Mouse (Mus musculus) neural tube, embryonic 13.5 days (tissue): Measurements from ENCODE around the gene Lrmda. TPM values are rescaled to one million over a fixed set of nuclear protein-coding genes. Genes with fewer than 3 reads are reported as not detected.

ENCODE experiments used
- ATAC-seq: fragments of 200-750 bp; cut with Nextera tagmentation; 2 replicates; pipeline ENCODE4 v1.8.0; 2017; ENCODE audit warnings: low read depth, mild to moderate bottlenecking, moderate TSS enrichment, moderate library complexity
- H3K27ac ChIP-seq: fragments of 300-500 bp; sonication (generic); replicated peaks from 2 replicates; pipeline ENCODE4 v1.5.1; 2015; ENCODE audit warnings: moderate library complexity, mild to moderate bottlenecking, inconsistent platforms
- H3K27me3 ChIP-seq: fragments of 300-500 bp; sonication (generic); 2 replicates; pipeline ENCODE4 v1.6.1; 2015; ENCODE audit warnings: mild to moderate bottlenecking, inconsistent platforms
- H3K36me3 ChIP-seq: fragments of 300-500 bp; sonication (generic); 2 replicates; pipeline ENCODE4 v1.6.1; 2015; ENCODE audit warnings: mild to moderate bottlenecking, inconsistent platforms
- H3K4me1 ChIP-seq: fragments of 300-500 bp; sonication (generic); replicated peaks from 2 replicates; pipeline ENCODE4 v1.6.1; 2015; ENCODE audit warnings: inconsistent platforms
- H3K4me2 ChIP-seq: fragments of 300-500 bp; sonication (generic); 2 replicates; pipeline ENCODE4 v1.6.1; 2015; ENCODE audit warnings: inconsistent platforms, mild to moderate bottlenecking, moderate library complexity
- H3K4me3 ChIP-seq: fragments of 300-500 bp; sonication (generic); 2 replicates; pipeline ENCODE4 v1.5.1; 2015; ENCODE audit warnings: mild to moderate bottlenecking, inconsistent platforms
- H3K9ac ChIP-seq: fragments of 300-500 bp; sonication (generic); 2 replicates; pipeline ENCODE4 v1.6.1; 2015; ENCODE audit warnings: moderate library complexity, mild to moderate bottlenecking, inconsistent platforms
- H3K9me3 ChIP-seq: fragments of 300-500 bp; sonication (generic); 2 replicates; pipeline ENCODE4 v1.6.1; 2016; ENCODE audit warnings: inconsistent platforms
- WGBS: fragments of 180-500 bp; shearing (Covaris S2); methylation state at CpG from one replicate; pipeline ENCODE4 v1.1.7; 2015; 5-methylcytosine and 5-hydroxymethylcytosine counted together
- polyA plus RNA-seq: library from polyadenylated mRNA; unstranded; fragments of >200 nt; fragmentation: Nextera tagmentation; extraction: Ambion mirVana; gene quantifications from 2 replicates; pipeline ENCODE4 v1.2.1, GENCODE M21; 2015

Lrmda gene
- polyA plus RNA-seq, 1 experiment from 2014 or later = not detected

DNA sequence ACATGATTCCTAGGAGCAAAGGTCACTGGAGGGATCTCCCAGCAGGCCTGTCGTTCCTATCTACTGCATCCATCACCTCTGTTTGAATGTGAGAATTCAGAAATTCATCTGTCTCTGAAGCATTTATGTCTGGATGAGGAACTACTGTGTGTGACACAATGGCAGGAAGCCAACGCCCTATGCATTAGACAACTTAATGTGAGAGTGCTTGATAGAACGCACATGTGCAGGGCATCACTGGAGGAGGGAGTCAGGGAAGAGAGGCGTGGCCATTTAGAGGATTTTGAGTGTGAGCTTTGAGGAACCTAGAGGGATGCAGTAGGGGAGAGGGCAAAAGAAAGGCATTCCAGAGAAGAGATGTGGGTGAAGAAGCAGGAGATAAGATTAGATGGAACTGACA lies 825.9 kb downstream of the Lrmda start:
- Histone ChIP-seq H3K9ac (no peak overlapping the region), H3K4me1 (no peaks in the 10 kb centered on the region), H3K9me3 (no peaks in the 10 kb centered on the region), H3K27ac (no peak overlapping the region), H3K4me2 (no peak overlapping the region), H3K4me3 (no peak overlapping the region), H3K27me3 (no peaks in the 10 kb centered on the region), H3K36me3 (no peaks in the 10 kb centered on the region)
- no peak for ATAC-seq
- WGBS = 85% methylated on average over 4 of the region's 4 CpGs

- Histone ChIP-seq H3K27me3 (no peaks in the 10 kb centered on the region), H3K9me3 (no peaks in the 10 kb centered on the region), H3K4me3 (no peak overlapping the region), H3K4me1 (no peaks in the 10 kb centered on the region), H3K36me3 (no peaks in the 10 kb centered on the region), H3K9ac (no peak overlapping the region), H3K4me2 (no peak overlapping the region), H3K27ac (no peak overlapping the region)
- WGBS = 70% methylated on average over 5 of the region's 5 CpGs
- no peak for ATAC-seq
These were observed 827.7 kb downstream of the Lrmda start for GRCm38 (mm10) chr14:22847011-22847786.

- H3K27me3 ChIP-seq = no peaks in the 10 kb centered on the region
- H3K9me3 ChIP-seq = no peaks in the 10 kb centered on the region
- 75% methylated on average over 2 of the region's 2 CpGs for WGBS
- H3K9ac ChIP-seq = no peak overlapping the region
- H3K4me1 ChIP-seq = no peaks in the 10 kb centered on the region
- no peak overlapping the region for H3K4me2 ChIP-seq
- no peak for ATAC-seq
- H3K27ac ChIP-seq = no peak overlapping the region
- no peak overlapping the region for H3K4me3 ChIP-seq
- no peaks in the 10 kb centered on the region for H3K36me3 ChIP-seq
These were observed 829.6 kb downstream of the Lrmda start for GRCm38 (mm10) chr14:22849108-22849507.

DNA sequence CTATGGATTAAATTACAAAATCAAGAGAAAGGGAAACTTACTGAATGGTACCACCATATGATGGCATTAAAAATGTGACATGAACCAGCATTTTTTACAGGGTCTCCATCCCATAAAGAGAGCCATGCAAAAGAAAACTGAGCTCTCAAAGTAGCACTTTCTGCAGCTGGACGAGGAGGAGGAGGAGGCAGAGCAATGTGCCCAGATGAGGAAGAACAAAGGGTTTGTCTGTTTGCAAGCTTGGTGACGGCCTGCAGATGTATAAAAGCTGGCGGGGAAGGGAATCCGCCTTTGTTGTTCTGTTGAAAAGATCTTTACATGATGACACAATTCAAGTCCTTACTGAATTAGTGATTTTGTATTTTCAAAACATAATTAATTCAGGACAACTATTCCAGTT lies 841.1 kb downstream of the Lrmda start:
- H3K27me3 ChIP-seq = no peaks in the 10 kb centered on the region; the same call in 1 of the 2 replicates
- H3K4me1 ChIP-seq = peaks cover 13% of the 10 kb centered on the region
- ATAC-seq = no peak
- H3K9ac ChIP-seq = no peak overlapping the region
- no peak overlapping the region for H3K4me3 ChIP-seq
- no peaks in the 10 kb centered on the region for H3K36me3 ChIP-seq
- no peak overlapping the region for H3K27ac ChIP-seq
- no peaks in the 10 kb centered on the region for H3K9me3 ChIP-seq
- 35% methylated on average over 4 of the region's 4 CpGs for WGBS
- H3K4me2 ChIP-seq = no peak overlapping the region

GRCm38 (mm10) chr14:22864132-22864531 lies 844.6 kb downstream of the Lrmda start:
- H3K9me3 ChIP-seq = no peaks in the 10 kb centered on the region
- H3K4me3 ChIP-seq = no peak overlapping the region
- H3K36me3 ChIP-seq = no peaks in the 10 kb centered on the region
- no peak overlapping the region for H3K4me2 ChIP-seq
- H3K27ac ChIP-seq = no peak overlapping the region
- 18% methylated on average over 7 of the region's 7 CpGs for WGBS
- no peaks in the 10 kb centered on the region; the same call in 1 of the 2 replicates for H3K27me3 ChIP-seq
- 0 out of 2 replicates have a peak, but pooled peaks cover 5% of the 10 kb centered on the region for H3K4me1 ChIP-seq
- ATAC-seq = no peak
- no peak overlapping the region for H3K9ac ChIP-seq

- no peak overlapping the region for H3K4me2 ChIP-seq
- H3K27me3 ChIP-seq = no peaks in the 10 kb centered on the region
- no peak overlapping the region for H3K27ac ChIP-seq
- no peaks in the 10 kb centered on the region for H3K36me3 ChIP-seq
- H3K9me3 ChIP-seq = no peaks in the 10 kb centered on the region
- H3K9ac ChIP-seq = no peak overlapping the region
- 81% methylated on average over 3 of the region's 3 CpGs for WGBS
- ATAC-seq = no peak
- peaks cover 7% of the 10 kb centered on the region; the same call in 1 of the 2 replicates for H3K4me1 ChIP-seq
- no peak overlapping the region for H3K4me3 ChIP-seq
These were observed 855.1 kb downstream of the Lrmda start for GRCm38 (mm10) chr14:22874584-22874983.

DNA sequence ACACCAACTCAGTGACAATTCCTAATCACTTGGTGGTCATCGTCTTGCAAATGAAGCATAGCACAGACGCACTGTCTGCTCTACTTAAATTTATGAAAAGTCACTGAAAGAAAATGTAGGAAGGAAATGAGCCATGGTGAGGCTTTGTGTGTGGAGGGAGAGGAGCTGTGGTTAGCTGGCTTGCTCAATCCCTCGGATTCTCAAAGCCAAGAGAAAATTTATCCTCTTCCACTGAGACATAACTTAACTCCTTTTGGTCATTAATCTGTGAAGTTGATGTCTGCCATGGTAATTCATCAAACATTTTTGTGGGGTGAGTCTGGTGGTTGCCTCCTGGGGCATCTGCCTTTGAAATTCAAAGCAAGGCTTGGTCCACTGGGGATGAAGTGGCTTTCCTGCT lies 867.7 kb downstream of the Lrmda start:
- H3K4me2 ChIP-seq = no peak overlapping the region
- WGBS = 41% methylated on average over 3 of the region's 3 CpGs
- no peaks in the 10 kb centered on the region for H3K36me3 ChIP-seq
- H3K4me1 ChIP-seq = no peaks in the 10 kb centered on the region
- no peak overlapping the region for H3K27ac ChIP-seq
- H3K9me3 ChIP-seq = no peaks in the 10 kb centered on the region
- no peak overlapping the region for H3K9ac ChIP-seq
- no peak for ATAC-seq
- H3K4me3 ChIP-seq = no peak overlapping the region
- no peaks in the 10 kb centered on the region for H3K27me3 ChIP-seq

GRCm38 (mm10) chr14:22899312-22899711 lies 879.8 kb downstream of the Lrmda start:
- Histone ChIP-seq H3K4me1 (no peaks in the 10 kb centered on the region), H3K27me3 (no peaks in the 10 kb centered on the region), H3K4me3 (no peak overlapping the region), H3K9ac (no peak overlapping the region), H3K9me3 (no peaks in the 10 kb centered on the region), H3K27ac (no peak overlapping the region), H3K36me3 (no peaks in the 10 kb centered on the region), H3K4me2 (no peak overlapping the region)
- WGBS = 100% methylated on average over 1 of the region's 1 CpGs
- ATAC-seq = no peak

DNA sequence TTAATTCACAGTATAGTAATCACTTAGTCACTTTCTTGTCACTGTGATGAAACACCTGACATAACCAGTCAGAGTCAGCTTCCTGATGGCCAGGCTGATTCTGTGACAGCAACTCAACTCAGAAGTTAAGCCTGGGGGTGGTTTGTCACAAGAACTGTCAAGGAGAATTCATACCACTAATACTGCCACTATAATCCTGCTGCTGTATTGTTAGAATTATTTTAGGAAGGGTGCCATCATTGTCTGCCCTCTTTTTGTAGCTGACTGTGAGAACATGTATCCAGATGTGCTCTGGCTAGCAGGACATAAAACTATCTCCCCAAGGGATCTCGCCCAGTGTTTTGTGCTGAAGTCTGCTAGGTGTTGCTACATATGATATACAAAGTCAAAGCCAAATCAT lies 882.6 kb downstream of the Lrmda start:
- Histone ChIP-seq H3K4me2 (no peak overlapping the region), H3K9ac (no peak overlapping the region), H3K4me1 (peaks cover 18% of the 10 kb centered on the region), H3K9me3 (no peaks in the 10 kb centered on the region), H3K4me3 (no peak overlapping the region), H3K36me3 (no peaks in the 10 kb centered on the region), H3K27me3 (no peaks in the 10 kb centered on the region), H3K27ac (no peak overlapping the region)
- no peak for ATAC-seq
- 92% methylated on average over 1 of the region's 1 CpGs for WGBS

- H3K4me2 ChIP-seq = no peak overlapping the region
- peaks cover 24% of the 10 kb centered on the region for H3K4me1 ChIP-seq
- H3K4me3 ChIP-seq = no peak overlapping the region
- H3K27ac ChIP-seq = no peak overlapping the region
- no peak overlapping the region for H3K9ac ChIP-seq
- H3K36me3 ChIP-seq = no peaks in the 10 kb centered on the region
- H3K27me3 ChIP-seq = no peaks in the 10 kb centered on the region
- WGBS = 92% methylated on average over 2 of the region's 2 CpGs
- no peak for ATAC-seq
- H3K9me3 ChIP-seq = no peaks in the 10 kb centered on the region
These were observed 883.4 kb downstream of the Lrmda start for GRCm38 (mm10) chr14:22902914-22903313.

- Histone ChIP-seq H3K9ac (no peak overlapping the region), H3K4me2 (no peak overlapping the region), H3K9me3 (no peaks in the 10 kb centered on the region), H3K4me3 (no peak overlapping the region), H3K36me3 (no peaks in the 10 kb centered on the region), H3K27me3 (no peaks in the 10 kb centered on the region), H3K4me1 (peaks cover 27% of the 10 kb centered on the region), H3K27ac (peak overlapping the region; percentile 14; the same call in 1 of the 2 replicates)
- 0 out of 2 replicates have a peak, but pooled peaks have one; percentile 57 for ATAC-seq
- 59% methylated on average over 7 of the region's 7 CpGs for WGBS
These were observed 886.5 kb downstream of the Lrmda start for GRCm38 (mm10) chr14:22905741-22906667.

- WGBS = 17% methylated on average over 4 of the region's 4 CpGs
- peak overlapping the region; percentile 14; the same call in 1 of the 2 replicates for H3K27ac ChIP-seq
These were observed 887.2 kb downstream of the Lrmda start for GRCm38 (mm10) chr14:22906716-22907115.

More at GRCm38 (mm10) chr14:22906716-22907115, 887.2 kb downstream of the Lrmda start:
- Histone ChIP-seq H3K4me1 (peaks cover 27% of the 10 kb centered on the region), H3K4me2 (no peak overlapping the region), H3K27me3 (no peaks in the 10 kb centered on the region), H3K36me3 (no peaks in the 10 kb centered on the region), H3K9ac (no peak overlapping the region), H3K9me3 (no peaks in the 10 kb centered on the region), H3K4me3 (no peak overlapping the region)
- ATAC-seq = peak; percentile 90
